Mouse (Mus musculus): ENCODE measurements around the gene Gm14391. TPM values are rescaled to one million over a fixed set of nuclear protein-coding genes. Genes with fewer than 3 reads are reported as not detected.

Gm14391 gene
- total RNA-seq, 2 experiments from 2014 or later, result 93.6 to 107 TPM

Other genes with a start within 250 kb of the Gm14391 start
- 1 to 10 TPM in 1 of 2 experiments, not detected in 1; 1.8 TPM for gene Gm14444, start 196.7 kb downstream of the Gm14391 start, total RNA-seq (2021)
- 1 to 10 TPM in 1 of 2 experiments, not detected in 1; 1.1 TPM for gene Gm14393, start 139.1 kb downstream of the Gm14391 start, total RNA-seq (2021)
- gene Gm14399, start 64.9 kb downstream of the Gm14391 start, total RNA-seq (2021), result 10 to 100 TPM; 16.4 to 20.2 TPM
- gene Gm14443, start 31.0 kb downstream of the Gm14391 start, total RNA-seq (2021), result 1 to 10 TPM; 5.7 to 7.1 TPM
- gene Gm14440, start 68.2 kb upstream of the Gm14391 start, total RNA-seq (2021), result 10 to 100 TPM; 11.9 to 12.5 TPM
- 10 to 100 TPM; 65.1 to 65.8 TPM for gene Gm4631, start 131.3 kb upstream of the Gm14391 start, total RNA-seq (2021)
- 1 to 10 TPM; 6.9 to 7.6 TPM for gene Zfp968, start 165.5 kb upstream of the Gm14391 start, total RNA-seq (2021)
- 10 to 100 TPM in 1 of 2 experiments, 1 to 10 TPM in 1; 7.6 to 17.0 TPM for gene Gm4724, start 228.9 kb upstream of the Gm14391 start, total RNA-seq (2021)

Measured in left cerebral cortex, adult 2 months (tissue).